Mouse (Mus musculus) right cerebral cortex, postnatal 4 days (tissue): ENCODE measurements around the gene B430218F22Rik.
"Not testable (repeated sequence)": the region's sequence is repeated elsewhere in the genome, so short reads cannot be mapped to it uniquely, and the experiment has no call there.

Experiments
- DNase-seq: peaks from one replicate; pipeline ENCODE4 v3.0.0-alpha.2; 2022

Gene B430218F22Rik

GRCm38 (mm10) chr13:118386511-118387447 lies at the start of gene B430218F22Rik, which contains the start of gene Mrps30:
Gene B430218F22Rik (plus strand): TSS chr13:118386630.
Gene Mrps30 (minus strand): TSS chr13:118387252.
- DNase-seq = peak; percentile 96

GRCm38 (mm10) chr13:118350257-118350656 lies 36.2 kb upstream of the B430218F22Rik start:
- no peak for DNase-seq

- no peak for DNase-seq
Measured at GRCm38 (mm10) chr13:118350870-118351269, 35.6 kb upstream of the B430218F22Rik start.

- no peak for DNase-seq
Measured at GRCm38 (mm10) chr13:118363342-118363741, 23.1 kb upstream of the B430218F22Rik start.

GRCm38 (mm10) chr13:118365774-118366173 lies 20.7 kb upstream of the B430218F22Rik start:
- DNase-seq = no peak

GRCm38 (mm10) chr13:118372871-118373270 lies 13.6 kb upstream of the B430218F22Rik start:
- no peak for DNase-seq

- peak; percentile 77 for DNase-seq
Measured at GRCm38 (mm10) chr13:118379155-118379554, 7.3 kb upstream of the B430218F22Rik start.

- DNase-seq = no peak
Measured at GRCm38 (mm10) chr13:118380381-118380780, 6.0 kb upstream of the B430218F22Rik start.

- DNase-seq = not testable (repeated sequence)
Measured at GRCm38 (mm10) chr13:118387448-118387801, 995 bp downstream of the B430218F22Rik start.

- DNase-seq = no peak
Measured at GRCm38 (mm10) chr13:118395803-118396202, 9.4 kb downstream of the B430218F22Rik start.

- no peak for DNase-seq
Measured at GRCm38 (mm10) chr13:118400340-118400739, 13.9 kb downstream of the B430218F22Rik start.

- no peak for DNase-seq
Measured at GRCm38 (mm10) chr13:118403544-118403943, 17.1 kb downstream of the B430218F22Rik start.

GRCm38 (mm10) chr13:118411297-118411992 lies 25.0 kb downstream of the B430218F22Rik start:
- DNase-seq = no peak

GRCm38 (mm10) chr13:118418163-118418562 lies 31.7 kb downstream of the B430218F22Rik start:
- DNase-seq = no peak

GRCm38 (mm10) chr13:118420408-118420807 lies 34.0 kb downstream of the B430218F22Rik start:
- DNase-seq = no peak

- DNase-seq = no peak
Measured at GRCm38 (mm10) chr13:118420847-118421246, 34.4 kb downstream of the B430218F22Rik start.
